Mouse (Mus musculus) thymus, adult 2 months (tissue): Measurements from ENCODE around the gene Prpf6. TPM values are rescaled to one million over a fixed set of nuclear protein-coding genes. Genes with fewer than 3 reads are reported as not detected.
A peak's percentile ranks its signal among the peaks of the same experiment; 100 is the strongest.

ENCODE experiments used
- DNase-seq: peaks from one replicate; pipeline ENCODE4 v3.0.0; 2021
- H3K27ac ChIP-seq: fragments of 200-500 bp; 2 replicates; pipeline ENCODE4 v1.5.1; 2012; ENCODE audit warnings: low read length, control low read depth; ENCODE audit not compliant: control insufficient read depth, insufficient read depth
- H3K27me3 ChIP-seq: fragments of 200-500 bp; 2 replicates; pipeline ENCODE4 v1.6.1; 2012; ENCODE audit warnings: mild to moderate bottlenecking, low read length, moderate library complexity, mixed read lengths; ENCODE audit not compliant: control insufficient read depth, insufficient read depth
- H3K36me3 ChIP-seq: fragments of 200-500 bp; 2 replicates; pipeline ENCODE4 v1.6.1; 2012; ENCODE audit warnings: mild to moderate bottlenecking, low read length, moderate library complexity; ENCODE audit not compliant: control insufficient read depth, insufficient read depth
- H3K4me1 ChIP-seq: fragments of 200-500 bp; replicated peaks from 2 replicates; pipeline ENCODE4 v1.6.1; 2012; ENCODE audit warnings: low read length; ENCODE audit not compliant: control insufficient read depth, insufficient read depth
- H3K4me3 ChIP-seq: fragments of 200-500 bp; 2 replicates; pipeline ENCODE4 v1.5.1; 2012; ENCODE audit warnings: mild to moderate bottlenecking, low read length, control low read depth, moderate library complexity; ENCODE audit not compliant: control insufficient read depth, insufficient read depth
- CTCF ChIP-seq: fragments of 200-500 bp; IDR thresholded peaks from 2 replicates; pipeline ENCODE4 v1.5.1; 2012; ENCODE audit warnings: mild to moderate bottlenecking, control low read depth, low read length, moderate library complexity, borderline replicate concordance; ENCODE audit not compliant: control insufficient read depth, poor library complexity, insufficient read depth; ENCODE audit errors: extremely low read depth
- POLR2A ChIP-seq: fragments of 200-500 bp; IDR thresholded peaks from 2 replicates; pipeline ENCODE4 v1.6.1; 2012; ENCODE audit warnings: mild to moderate bottlenecking, low read length, control low read depth, moderate library complexity; ENCODE audit not compliant: control insufficient read depth, poor library complexity, insufficient read depth; ENCODE audit errors: extremely low read depth
- WGBS: fragments of 180-500 bp; shearing (Covaris S2); methylation state at CpG from one replicate; pipeline ENCODE4 v1.1.7; 2018; 5-methylcytosine and 5-hydroxymethylcytosine counted together
- polyA plus RNA-seq: library from polyadenylated mRNA; depleted of rRNA; stranded (reverse); fragments of >200 nt; gene quantifications from 2 replicates; pipeline ENCODE4 v1.2.3, GENCODE M21; 2012

The Prpf6 gene
- polyA plus RNA-seq, 1 experiment = 22.2 TPM

- Histone ChIP-seq H3K4me3 (0 out of 2 replicates have a peak overlapping the region, but pooled peaks have one; percentile 4), H3K36me3 (no peaks in the 10 kb centered on the region), H3K27me3 (peaks cover 16% of the 10 kb centered on the region; the same call in 1 of the 2 replicates), H3K4me1 (no peaks in the 10 kb centered on the region), H3K27ac (no peak overlapping the region)
- TF ChIP-seq POLR2A = no peak
- no peak for TF ChIP-seq CTCF
- DNase-seq = no peak
- WGBS = 4% methylated on average over 41 of the region's 41 CpGs
These were observed 79.2 kb downstream of the Prpf6 start for GRCm38 (mm10) chr2:181670913-181671311.

- no peaks in the 10 kb centered on the region for H3K36me3 ChIP-seq
- H3K27me3 ChIP-seq = peaks cover 16% of the 10 kb centered on the region; the same call in 1 of the 2 replicates
- no peaks in the 10 kb centered on the region for H3K4me1 ChIP-seq
- 4% methylated on average over 42 of the region's 43 CpGs for WGBS
- H3K27ac ChIP-seq = no peak within 1 kb of the TSS
- no peak for DNase-seq
- TF ChIP-seq POLR2A = no peak
- TF ChIP-seq CTCF = 0 out of 2 replicates have a peak, but pooled peaks have one; percentile 11
- H3K4me3 ChIP-seq = 0 out of 2 replicates have a peak within 1 kb of the TSS, but pooled peaks have one; percentile 4
These were observed 79.7 kb downstream of the Prpf6 start, which contains the start of gene Sox18 for GRCm38 (mm10) chr2:181671326-181671725. Sox18 (minus strand) TSS chr2:181671640.

DNA sequence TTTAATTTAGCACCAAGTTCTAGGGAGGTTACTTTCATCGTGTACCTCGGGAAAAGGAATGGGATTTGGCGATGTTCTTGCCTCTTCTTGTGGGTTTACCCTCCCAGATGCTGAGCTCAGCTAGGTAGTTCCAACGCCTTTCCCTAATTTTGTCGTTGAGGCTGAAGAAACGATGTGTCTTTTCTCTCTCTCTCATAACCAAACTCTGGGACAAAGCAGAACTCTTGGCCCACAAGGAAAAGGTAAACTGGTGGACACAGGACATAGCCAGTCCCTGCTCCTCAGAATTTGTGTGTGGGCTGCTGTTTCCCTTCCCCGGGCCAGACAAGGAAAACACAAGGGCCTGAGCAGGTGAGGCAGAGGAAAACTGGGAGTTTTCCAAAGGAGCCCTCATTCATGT lies 80.3 kb downstream of the Prpf6 start:
- no peak for TF ChIP-seq CTCF
- no peak for TF ChIP-seq POLR2A
- Histone ChIP-seq H3K4me3 (no peak overlapping the region), H3K4me1 (no peaks in the 10 kb centered on the region), H3K27ac (no peak overlapping the region), H3K36me3 (no peaks in the 10 kb centered on the region), H3K27me3 (peaks cover 16% of the 10 kb centered on the region; the same call in 1 of the 2 replicates)
- 68% methylated on average over 7 of the region's 7 CpGs for WGBS
- DNase-seq = no peak

- 89% methylated on average over 1 of the region's 1 CpGs for WGBS
- H3K27ac ChIP-seq = no peak overlapping the region
- H3K36me3 ChIP-seq = no peaks in the 10 kb centered on the region
- H3K27me3 ChIP-seq = peaks cover 16% of the 10 kb centered on the region; the same call in 1 of the 2 replicates
- no peak overlapping the region for H3K4me3 ChIP-seq
- no peaks in the 10 kb centered on the region for H3K4me1 ChIP-seq
- DNase-seq = no peak
- no peak for TF ChIP-seq POLR2A
- no peak for TF ChIP-seq CTCF
These were observed 81.8 kb downstream of the Prpf6 start for GRCm38 (mm10) chr2:181673501-181673900.

- H3K4me1 ChIP-seq = peaks cover 5% of the 10 kb centered on the region
- 95% methylated on average over 4 of the region's 4 CpGs for WGBS
- no peaks in the 10 kb centered on the region for H3K36me3 ChIP-seq
- no peak overlapping the region for H3K27ac ChIP-seq
- TF ChIP-seq CTCF (no peak), POLR2A (no peak)
- no peak overlapping the region for H3K4me3 ChIP-seq
- H3K27me3 ChIP-seq = peaks cover 16% of the 10 kb centered on the region; the same call in 1 of the 2 replicates
- DNase-seq = no peak
These were observed 83.3 kb downstream of the Prpf6 start for GRCm38 (mm10) chr2:181674934-181675333.

DNA sequence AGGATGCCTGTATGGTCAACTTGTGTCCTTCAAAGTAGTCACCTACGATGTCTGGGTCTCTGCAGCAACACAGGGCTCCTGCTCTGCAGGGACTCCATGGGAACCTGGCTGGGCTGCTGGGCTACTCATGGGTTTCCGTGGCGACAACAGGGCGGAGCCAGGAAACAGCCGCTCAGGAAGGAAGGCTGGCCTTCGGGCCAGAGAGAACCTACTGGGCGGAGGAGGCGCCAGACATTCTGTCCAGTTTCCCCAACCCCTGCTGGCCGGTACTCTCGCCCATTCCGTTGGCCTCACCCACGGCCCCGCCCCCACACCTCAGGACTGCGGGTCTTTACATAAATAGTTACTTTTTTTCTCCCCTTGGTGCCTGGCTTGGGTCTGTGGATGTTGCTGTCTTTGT lies 83.8 kb downstream of the Prpf6 start:
- Histone ChIP-seq H3K27ac (no peak overlapping the region), H3K4me3 (no peak overlapping the region), H3K4me1 (peaks cover 7% of the 10 kb centered on the region), H3K27me3 (peaks cover 13% of the 10 kb centered on the region; the same call in 1 of the 2 replicates), H3K36me3 (no peaks in the 10 kb centered on the region)
- WGBS = 8% methylated on average over 14 of the region's 14 CpGs
- no peak for DNase-seq
- TF ChIP-seq CTCF (no peak), POLR2A (no peak)

DNA sequence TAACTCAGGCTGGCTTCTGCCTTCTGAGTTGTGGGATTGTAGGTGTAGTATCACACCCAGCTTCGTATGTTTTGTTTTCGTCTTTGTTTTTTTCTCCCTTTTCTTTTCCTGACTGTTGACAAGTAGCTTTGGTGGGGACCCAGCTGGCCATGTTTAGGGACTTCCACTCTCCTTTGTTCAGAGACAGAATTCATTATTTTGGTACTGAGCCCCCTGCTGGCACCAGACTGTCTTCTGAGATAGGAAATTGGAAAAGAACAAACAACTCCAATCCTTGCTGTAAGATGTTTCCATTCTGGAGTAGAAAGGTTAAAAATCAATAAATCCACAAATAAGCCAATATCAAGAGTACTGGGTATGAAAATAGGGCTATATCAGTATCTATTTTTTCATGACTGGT lies 84.8 kb downstream of the Prpf6 start:
- H3K27me3 ChIP-seq = peaks cover 9% of the 10 kb centered on the region; the same call in 1 of the 2 replicates
- no peaks in the 10 kb centered on the region for H3K36me3 ChIP-seq
- H3K27ac ChIP-seq = no peak overlapping the region
- no peak for TF ChIP-seq CTCF
- no peak for TF ChIP-seq POLR2A
- WGBS = 63% methylated on average over 2 of the region's 2 CpGs
- H3K4me1 ChIP-seq = peaks cover 13% of the 10 kb centered on the region
- no peak for DNase-seq
- H3K4me3 ChIP-seq = no peak overlapping the region
